Mouse (Mus musculus) ZHBTc4 (cell line): ENCODE results near the gene Bcas3.
A peak's percentile ranks its signal among the peaks of the same experiment; 100 is the strongest.

Source experiments
- DNase-seq: peaks from one replicate; pipeline ENCODE4 v3.0.0-alpha.2; 2011; ENCODE audit warnings: low read depth, low spot score

Bcas3 gene

DNA sequence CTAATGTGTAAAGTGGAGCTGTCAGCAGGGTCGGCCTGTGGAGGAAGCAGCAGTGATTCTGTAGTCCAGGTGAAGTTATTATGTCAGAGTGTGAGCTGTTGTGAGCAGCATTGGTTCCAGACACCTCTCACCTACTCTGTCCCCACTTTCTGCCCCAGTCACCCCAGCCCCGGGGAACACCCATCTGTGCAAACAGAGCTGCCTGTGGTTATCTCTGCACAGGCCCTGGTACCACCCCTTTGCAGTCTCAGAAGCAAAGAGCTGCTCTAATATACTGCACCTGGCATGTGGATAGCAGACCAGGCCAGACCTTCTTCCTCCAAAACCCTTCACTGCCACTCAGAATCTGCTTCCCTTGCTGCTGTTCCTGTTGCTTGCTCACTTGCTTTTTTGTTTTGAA, 437.3 kb downstream of the Bcas3 start:
- no peak for DNase-seq

DNA sequence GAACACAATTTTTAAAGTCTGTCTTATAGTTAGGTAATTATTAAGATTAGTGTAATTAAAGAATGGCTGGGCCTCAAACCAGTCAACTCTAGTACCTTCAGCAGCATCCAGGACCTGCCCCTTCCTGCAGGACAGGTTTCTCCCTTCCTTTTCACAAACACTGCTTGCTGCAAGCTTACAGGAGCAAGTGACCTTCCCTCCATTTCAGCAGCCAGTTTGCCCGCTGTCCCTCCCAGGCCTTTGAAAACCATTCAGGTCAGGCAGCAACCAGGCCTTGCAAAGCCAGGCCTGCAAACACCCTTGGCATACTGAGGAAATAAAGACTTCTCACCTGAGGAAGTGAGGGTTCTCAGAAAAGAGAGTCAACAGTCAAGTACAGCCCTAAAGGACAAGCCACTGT, 438.2 kb downstream of the Bcas3 start:
- no peak for DNase-seq

DNA sequence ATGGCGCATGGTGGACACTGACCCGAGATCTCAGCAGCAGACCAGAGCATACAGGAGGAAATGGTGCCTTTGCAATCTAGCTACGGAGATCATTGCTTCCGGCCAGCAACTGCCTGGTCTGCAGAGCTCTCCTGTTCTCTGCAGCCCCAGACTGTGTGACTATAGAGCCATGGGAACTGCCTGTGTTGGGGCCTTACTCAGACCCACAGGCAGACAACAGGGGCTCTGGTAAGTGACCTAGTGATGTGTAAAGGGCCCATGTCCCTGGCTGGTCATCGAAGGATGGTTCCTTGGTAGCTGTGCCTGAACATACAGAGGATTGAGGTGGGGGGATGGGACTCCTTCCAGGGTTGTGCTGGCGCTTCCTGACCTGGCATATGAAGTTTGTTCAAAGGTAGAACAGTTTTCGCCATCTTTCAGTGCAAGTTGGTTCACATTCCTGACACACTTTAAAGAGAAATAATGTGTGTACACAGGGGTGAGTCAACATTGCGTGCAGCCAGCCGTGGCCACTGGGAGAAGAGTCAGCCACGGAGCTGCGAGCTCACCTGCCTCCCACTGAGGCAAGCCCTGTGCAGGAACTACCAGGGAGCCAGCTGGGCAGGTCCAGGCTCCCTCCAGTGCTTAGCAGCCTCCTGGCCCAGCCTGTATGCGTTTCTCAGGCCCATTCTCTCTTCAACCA, 439.7 kb downstream of the Bcas3 start:
- DNase-seq, result no peak

DNA sequence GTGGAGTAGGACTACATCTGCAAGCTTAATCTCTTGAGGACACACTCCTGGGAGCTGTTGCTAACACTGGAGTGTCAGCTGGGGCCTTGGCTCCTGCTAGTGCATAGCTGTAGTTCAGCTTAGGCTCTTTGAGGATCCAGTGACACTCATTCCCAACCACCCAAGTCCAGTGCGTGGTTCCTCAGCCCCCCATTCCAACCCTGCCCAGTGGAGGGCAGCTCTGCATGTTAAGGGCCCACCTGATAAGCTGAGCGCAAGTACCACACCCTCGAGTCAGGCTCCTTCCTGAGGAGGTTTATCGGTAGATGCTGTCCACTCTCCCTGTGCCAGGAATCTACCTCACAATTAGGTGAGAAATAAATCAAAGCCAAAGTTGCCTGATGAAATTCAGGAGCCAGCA, 446.5 kb downstream of the Bcas3 start:
- DNase-seq, result no peak

DNA sequence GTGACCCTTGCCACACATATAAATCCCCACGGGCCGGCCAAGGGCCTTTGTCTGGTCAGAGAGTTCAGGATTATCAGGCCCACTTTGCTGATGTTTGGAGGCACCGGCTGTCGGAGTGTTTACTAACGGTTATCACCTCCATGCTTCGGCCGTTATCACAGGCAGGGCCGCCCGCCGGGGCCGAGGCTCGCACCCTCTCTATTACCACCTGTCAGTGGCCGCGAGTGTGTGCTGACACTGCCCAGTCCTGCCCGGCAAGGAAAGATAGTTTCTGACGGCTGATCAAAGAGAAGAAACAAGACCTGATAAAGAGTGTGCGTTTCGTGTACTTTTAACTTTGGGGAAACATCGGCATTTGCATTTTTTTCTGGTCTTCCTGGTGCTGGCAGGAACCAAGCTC, 446.9 kb downstream of the Bcas3 start:
- no peak for DNase-seq

DNA sequence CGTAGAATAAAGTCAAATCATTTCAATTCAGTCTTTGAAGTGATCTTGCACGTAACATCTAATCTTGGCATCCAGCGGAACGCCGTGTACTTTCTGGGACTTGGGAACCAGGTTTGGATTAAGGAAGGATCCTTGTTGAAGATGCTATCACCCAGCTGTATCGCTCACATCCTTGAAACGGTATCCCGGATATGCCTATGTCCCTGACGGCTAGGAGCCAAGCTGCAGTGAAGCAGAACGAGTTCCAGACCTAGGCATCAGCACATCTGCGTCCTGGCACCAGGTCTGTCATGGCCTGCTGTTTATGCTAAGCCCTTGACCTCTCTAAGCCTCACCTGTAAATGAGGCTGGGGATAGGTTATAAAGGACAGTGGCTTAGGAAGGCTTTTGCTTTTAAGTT, 447.4 kb downstream of the Bcas3 start:
- no peak for DNase-seq

DNA sequence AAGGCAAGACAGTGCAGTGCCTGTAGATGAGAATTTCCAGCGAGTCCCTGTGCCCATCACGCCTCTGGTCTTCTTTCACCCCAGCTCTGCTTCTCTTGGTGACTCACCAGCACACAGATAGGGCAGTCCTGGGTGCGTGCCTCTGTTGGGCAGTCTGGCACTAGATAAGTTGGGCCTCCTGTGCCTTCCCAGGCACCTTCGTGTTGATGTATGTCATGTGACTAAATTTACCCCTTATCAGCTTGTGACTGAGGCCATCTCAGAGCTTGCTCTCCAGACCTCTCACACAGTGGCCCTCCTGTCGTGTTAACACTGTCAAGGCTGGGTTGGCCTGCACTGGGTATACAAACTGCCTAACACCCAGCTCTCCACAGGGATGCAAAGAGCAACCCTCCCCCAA, 451.1 kb downstream of the Bcas3 start:
- DNase-seq, result no peak

DNA sequence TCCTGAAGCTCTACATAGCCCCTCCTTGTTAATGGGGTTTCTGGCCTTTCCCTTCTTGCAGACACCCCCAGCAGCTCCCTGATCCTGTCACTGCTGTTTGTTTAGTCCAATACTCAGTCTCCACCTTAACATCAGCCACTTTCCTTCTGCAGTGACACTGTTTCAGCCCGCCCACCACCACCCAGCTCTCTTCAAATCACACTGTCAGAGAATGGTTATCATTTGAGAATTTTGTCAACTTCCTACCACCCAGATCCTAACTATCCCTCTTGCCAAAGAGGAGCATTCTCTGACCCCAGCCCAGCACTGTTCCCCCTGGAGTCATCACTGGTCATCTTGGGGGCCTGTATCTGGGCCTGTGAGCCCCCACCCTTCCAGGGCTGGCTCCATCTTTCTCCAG, 452.8 kb downstream of the Bcas3 start:
- no peak for DNase-seq

DNA sequence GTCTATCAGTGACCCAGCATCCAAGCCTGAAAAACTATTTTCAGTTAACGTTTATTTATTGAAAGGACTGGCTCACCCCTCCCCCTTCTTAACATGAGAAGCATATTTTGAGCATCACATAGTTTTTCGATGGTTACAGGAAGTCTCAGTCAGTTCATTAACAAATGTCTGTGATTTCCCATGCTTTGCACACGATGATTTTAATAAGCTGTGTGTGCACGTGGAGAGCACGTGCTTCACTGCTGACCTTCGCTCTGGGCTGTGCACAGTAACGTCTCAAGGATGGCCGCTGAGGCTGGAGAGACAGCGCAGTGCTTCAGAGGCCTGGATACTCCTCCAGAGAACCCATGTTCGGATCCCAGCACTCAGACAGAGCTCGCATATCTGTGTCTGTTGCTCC, 454.4 kb downstream of the Bcas3 start:
- DNase-seq, result no peak

DNA sequence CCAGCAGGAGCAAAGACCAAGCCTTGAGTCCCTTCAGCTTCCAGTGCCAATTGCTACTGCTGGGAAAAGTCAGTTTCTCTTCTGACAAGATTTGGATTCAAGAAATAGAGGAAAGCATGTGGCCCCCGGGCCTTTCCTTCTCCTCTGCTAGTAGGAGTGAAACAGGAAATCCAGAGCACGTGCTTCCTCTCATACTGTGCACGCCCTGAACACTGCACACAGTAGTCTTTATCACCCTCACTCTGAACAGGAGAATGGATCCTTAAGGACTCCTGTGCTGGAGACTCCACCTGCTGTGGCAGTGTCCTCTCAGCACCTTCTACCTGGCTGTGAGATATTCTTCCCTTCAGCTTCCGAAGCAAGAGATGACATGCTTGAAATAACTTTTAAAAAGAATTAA, 458.3 kb downstream of the Bcas3 start:
- no peak for DNase-seq

DNA sequence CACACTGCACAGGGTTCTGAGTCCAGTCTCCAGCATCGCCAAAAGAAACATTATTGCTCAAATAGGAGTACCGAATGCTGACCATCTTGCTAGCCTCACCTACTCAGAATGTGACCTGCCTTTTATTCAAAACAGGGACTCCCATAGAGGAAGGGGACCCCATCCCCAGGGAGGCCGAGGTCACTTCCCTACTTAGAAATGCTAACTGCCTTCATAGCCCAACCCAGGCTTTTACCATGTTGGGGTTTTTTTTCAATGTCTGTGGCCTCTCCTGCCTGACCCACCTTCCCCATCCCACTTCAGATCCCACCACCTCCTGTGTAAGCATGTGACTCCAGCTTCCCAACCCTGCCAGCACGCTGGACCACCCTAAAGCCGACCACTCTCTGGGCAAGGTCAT, 458.7 kb downstream of the Bcas3 start:
- no peak for DNase-seq

DNA sequence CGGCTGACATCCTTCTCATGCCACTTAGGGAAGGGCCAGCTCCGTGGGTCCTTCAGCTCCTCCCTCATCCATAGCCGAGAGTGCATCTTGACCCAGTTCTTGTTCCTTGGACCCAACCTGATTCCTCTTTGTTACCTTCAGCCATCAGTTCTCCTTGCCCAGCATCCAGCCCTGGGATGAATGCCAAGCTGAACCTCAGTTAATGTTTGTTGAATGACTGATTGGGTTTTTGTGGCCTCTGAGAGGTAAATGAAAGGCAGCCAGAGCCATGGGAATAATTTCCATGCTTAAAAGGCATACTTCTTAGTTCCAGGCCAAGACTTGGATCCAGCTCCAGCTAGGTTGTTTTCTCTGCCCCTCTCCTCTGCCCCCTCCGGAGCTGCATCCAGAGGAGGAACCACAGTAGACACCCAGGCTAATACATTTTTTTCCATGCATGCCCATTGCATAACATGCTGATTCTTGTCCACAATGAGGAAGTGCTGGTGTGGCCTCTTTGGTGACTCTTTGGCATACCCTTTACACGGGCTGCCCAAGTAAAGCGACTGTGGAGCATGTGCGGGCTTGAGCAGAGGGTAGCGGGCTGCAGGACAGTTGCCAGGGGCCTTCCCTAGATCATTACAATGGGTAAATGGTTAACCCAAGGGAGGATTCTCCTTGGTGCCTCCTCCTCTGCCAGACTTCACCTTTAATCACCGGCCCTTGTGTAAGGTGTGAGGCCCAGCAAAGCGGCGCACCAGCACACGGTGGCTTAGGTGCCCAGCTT, 459.4 kb downstream of the Bcas3 start:
- DNase-seq, result no peak

DNA sequence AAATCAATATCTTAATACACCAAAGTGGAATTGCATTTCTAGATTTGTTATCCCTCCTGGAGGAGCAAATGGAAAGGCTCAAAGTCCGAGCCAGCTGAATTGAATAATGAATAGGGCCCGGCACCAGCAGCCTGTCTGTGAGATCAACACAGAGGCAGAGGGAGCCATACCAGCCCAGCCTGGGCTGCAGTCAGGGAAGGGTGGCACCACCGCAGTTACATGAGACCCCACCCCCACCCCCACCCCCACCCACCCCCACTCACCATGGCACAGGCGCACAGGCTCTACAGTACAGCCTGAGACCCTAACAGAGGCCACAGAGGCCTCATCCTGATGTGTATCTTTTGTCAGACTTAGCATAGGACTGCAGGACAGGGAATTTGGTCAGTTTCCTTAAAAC, 461.7 kb downstream of the Bcas3 start:
- DNase-seq, result no peak

DNA sequence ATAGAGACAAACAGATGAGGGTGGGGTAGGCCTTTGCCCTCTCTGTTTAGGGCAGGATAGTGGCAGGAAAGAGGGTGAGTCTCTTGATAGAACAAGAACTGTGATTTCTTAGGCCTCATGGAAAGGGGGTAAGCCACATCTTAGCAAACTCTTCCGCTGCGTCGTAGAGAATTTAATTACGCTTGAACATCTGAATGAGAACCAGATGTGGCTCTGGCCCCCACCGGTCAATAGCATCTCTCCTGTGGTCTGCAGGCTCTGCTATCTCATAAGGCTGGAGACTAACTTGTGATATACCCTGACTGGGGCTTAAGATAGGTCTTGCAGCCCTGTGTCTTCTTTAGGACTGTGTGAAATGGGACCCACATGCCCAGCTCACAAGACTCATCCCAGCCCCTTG, 463.5 kb downstream of the Bcas3 start:
- no peak for DNase-seq

DNA sequence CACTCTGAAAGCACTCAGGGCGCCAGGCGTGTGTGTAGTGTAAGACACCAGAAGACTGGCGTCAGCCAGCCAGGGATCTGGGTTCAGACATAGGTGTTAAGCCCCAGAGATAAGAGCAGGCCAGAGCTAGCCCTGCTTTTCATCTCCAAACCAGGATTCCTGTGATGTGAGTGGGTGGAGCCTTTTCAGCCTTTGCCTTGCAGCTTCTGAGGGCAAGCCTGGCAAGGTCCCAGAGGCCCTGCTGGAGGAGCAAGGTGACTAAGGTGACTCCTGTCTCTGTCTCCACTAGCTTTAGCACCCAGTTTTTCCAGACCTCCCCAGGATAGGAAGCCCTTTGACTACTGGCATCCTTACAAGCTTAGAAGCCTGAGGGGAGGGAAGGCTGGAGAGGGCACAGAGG, 465.4 kb downstream of the Bcas3 start:
- no peak for DNase-seq

DNA sequence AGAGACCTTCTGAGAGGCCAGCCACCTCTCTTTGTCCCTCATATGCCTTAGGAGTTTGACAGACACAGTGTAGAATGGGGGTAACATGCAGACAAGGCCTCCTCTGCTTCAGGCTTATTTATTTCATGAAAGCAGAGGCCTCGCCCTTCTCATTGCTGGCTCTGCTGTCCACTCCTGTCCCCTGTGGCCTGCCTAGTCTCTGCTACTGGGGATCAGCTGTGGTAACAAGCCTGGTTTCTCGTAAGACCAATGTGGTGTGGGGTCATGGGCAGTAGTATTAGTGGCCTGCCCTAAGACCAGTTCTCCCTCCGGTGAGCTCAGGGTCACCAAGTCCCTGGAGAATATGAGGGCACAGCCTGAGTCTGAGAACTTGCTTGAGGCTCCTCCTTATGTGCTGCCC, 468.0 kb downstream of the Bcas3 start:
- DNase-seq, result no peak

DNA sequence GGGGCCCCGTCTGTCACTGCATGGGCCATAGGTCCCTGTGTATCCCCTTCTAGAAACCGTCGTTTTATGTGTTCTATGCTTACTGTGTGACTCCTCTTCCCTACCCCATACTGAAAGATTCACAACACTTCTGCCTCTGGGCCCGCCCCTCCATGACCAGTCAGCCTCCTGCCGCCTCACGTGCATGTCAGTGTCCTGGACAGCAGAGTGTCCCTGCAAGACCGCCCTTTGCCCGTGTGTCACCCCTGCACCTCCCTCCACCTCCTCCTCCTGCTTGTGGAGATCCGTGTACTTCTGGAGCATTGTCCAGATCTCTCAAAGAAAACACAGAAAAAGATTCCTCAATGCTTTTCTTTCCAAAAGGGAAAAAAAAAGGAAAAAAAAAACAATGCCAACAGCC, 468.7 kb downstream of the Bcas3 start:
- DNase-seq, result no peak

DNA sequence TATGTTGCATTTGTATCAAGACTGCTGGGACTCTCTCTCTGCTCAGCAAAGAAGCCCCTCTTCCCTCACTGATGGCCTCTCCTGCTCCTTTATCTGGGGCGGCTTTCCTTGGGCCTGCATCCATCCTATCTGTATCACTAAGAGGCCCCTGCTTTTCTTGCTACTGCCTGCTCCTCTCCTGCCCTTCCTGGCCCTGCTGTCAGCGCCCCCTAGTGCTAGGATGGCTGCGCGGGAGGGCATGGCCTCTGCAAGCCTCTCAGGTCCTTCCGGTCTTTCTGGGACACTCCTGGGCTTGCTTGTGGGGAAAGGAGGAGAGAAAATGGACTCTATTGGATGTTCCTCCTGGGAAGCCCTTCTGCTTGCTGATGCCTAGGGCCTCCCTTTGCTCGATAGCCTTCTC, 470.2 kb downstream of the Bcas3 start:
- DNase-seq, result peak; percentile 83

DNA sequence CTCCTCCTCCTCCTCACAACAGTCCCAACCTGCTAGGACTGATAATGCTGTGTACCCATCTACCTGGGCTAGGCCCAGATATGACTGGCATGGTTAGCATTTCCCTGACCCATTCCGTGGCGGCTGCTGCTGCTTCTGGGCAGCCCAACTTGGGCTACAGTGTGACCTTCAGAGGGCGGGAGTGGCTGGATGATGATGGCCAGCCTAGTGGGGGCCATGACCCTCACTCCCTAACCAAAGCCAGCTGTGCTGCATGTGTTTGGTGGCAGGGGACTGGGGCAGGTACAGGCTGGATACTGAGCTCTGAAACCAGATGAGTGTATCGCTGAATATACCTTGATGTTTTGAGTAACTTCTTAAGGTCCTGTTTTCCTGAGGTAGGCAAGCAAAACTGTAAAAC, 470.8 kb downstream of the Bcas3 start:
- no peak for DNase-seq

DNA sequence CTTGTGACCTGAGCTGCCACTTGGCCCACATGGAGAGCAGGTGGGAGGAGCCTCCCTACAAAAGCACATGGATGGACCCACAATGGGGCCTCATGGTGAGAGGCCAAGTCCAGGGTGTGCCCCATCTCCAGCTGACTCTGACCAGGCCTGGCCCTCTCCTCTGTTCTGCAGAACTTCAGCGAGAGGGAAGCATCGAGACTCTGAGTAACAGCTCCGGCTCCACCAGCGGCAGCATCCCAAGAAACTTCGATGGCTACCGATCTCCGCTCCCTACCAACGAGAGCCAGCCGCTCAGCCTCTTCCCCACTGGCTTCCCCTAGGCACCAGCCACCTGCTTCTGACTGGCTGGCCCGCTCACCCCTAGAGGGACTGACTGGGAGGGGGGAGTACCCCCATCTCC, 472.1 kb downstream of the Bcas3 start:
- DNase-seq, result no peak

DNA sequence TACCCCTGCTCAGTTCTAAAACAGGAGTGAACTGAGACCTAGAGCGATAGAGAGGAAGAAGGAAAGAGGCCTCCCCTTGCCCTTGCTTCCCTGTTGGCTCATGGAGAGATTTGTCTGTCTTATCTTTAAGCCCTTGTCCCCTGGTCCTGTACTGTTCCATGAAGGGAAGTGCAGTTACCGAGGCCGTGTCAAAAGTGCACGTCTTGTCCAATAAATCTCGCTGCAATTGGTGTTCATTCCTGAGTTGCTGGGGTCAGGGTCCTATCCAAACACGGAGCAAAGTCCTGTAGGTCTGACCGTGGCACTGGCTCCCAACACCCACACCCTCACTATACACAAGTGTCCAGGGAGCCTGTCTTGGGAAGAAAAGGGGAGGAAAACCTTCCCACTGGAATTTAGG, 472.9 kb downstream of the Bcas3 start:
- DNase-seq, result no peak

DNA sequence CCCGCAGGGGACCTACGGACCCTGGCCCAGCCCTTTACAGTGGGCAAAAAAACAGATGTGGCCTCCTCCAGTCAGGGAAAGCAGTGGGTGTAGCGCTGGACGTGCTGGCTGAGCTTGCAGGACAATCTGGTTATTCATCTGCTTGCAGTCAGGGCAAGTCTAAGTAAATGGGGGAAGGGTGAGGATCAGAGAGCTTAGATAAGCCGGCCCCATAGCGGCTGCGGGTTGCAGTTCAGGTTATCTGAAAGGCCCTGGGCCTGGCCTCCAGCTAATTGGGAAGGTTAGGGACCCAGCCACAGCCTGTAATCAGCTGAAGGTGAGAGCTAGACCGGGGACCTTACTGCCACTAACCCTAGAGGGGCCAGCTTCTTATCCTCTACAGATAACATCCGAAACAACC, 474.4 kb downstream of the Bcas3 start:
- DNase-seq, result no peak

DNA sequence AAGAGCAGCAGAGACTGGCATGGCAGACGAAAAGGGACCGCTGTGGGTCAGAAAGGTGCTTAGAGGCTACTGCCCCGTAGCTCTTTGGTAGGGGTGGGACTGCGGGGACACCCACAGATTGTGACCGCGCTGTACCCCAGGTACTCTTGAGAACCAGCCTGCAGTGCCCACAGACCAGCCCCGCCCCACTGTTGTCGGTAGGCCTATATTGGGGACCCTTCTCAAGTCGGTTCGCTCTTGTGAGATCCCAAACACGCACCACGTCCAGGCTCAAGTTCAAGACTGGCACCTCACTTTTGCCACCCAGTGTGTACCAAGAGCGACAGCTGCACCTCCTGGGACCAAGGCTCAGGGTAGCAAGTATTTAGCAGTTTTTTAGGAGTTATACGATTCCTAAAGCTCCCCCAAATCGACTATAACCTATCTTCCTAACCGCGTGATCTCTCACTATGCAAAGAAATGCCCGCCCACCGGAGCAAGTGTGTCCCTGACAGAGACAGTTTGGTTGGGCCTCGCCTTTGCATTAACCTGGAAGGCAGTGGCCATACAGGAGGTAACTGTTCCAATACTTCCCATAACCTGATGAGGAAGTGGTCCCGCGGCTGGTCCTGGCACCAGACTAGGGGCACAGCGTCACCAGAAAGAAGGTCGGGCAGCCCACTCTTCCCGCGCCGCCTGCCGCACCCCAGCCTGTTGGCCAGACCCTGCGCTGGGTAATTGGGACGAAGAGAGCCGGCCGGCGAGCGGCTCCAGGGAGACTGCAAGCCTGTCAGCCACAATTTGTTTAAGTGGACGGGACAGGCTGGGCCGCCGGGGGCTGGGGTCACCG, 475.9 kb downstream of the Bcas3 start:
- DNase-seq, result peak; percentile 41
